Mouse (Mus musculus) forebrain, embryonic 11.5 days (tissue): Measurements from ENCODE around the gene Msi1. TPM values are rescaled to one million over a fixed set of nuclear protein-coding genes. Genes with fewer than 3 reads are reported as not detected.

Experiments
- ATAC-seq: fragments of 200-750 bp; cut with Nextera tagmentation; replicated peaks from 2 replicates; pipeline ENCODE4 v1.8.0; 2017; ENCODE audit warnings: moderate TSS enrichment; ENCODE audit not compliant: low FRiP score
- DNase-seq: peaks from one replicate; pipeline ENCODE4 v3.0.0-alpha.2; 2017; ENCODE audit warnings: low spot score
- H3K27ac ChIP-seq: fragments of 300-500 bp; sonication (generic); 2 replicates; pipeline ENCODE4 v1.5.1; 2014; ENCODE audit warnings: low read depth, low read length
- H3K27me3 ChIP-seq: fragments of 300-500 bp; sonication (generic); 2 replicates; pipeline ENCODE4 v1.6.1; 2014; ENCODE audit warnings: mild to moderate bottlenecking, low read length, mixed read lengths; ENCODE audit not compliant: control insufficient read depth, insufficient read depth
- H3K36me3 ChIP-seq: fragments of 300-500 bp; sonication (generic); 2 replicates; pipeline ENCODE4 v1.6.1; 2014; ENCODE audit warnings: mild to moderate bottlenecking, low read length, moderate library complexity, mixed read lengths; ENCODE audit not compliant: control insufficient read depth, insufficient read depth
- H3K4me1 ChIP-seq: fragments of 300-500 bp; sonication (generic); replicated peaks from 2 replicates; pipeline ENCODE4 v1.6.1; 2014; ENCODE audit warnings: low read length, mixed read lengths; ENCODE audit not compliant: control insufficient read depth, insufficient read depth
- H3K4me2 ChIP-seq: fragments of 300-500 bp; sonication (generic); 2 replicates; pipeline ENCODE4 v1.6.1; 2014; ENCODE audit warnings: low read depth, mild to moderate bottlenecking, low read length, moderate library complexity, mixed read lengths; ENCODE audit not compliant: severe bottlenecking
- H3K4me3 ChIP-seq: fragments of 300-500 bp; sonication (generic); 2 replicates; pipeline ENCODE4 v1.5.1; 2014; ENCODE audit warnings: low read depth, low read length
- H3K9ac ChIP-seq: fragments of 300-500 bp; sonication (generic); 2 replicates; pipeline ENCODE4 v1.6.1; 2014; ENCODE audit warnings: low read length
- H3K9me3 ChIP-seq: fragments of 300-500 bp; sonication (generic); 2 replicates; pipeline ENCODE4 v1.6.1; 2016; ENCODE audit warnings: low read length, mixed read lengths; ENCODE audit not compliant: control insufficient read depth
- WGBS: fragments of 180-500 bp; shearing (Covaris S2); extraction: QIAGEN DNeasy Blood & Tissue Kit; methylation state at CpG from one replicate; pipeline ENCODE4 v1.1.7; 2014; 5-methylcytosine and 5-hydroxymethylcytosine counted together
- polyA plus RNA-seq: library from polyadenylated mRNA; unstranded; fragments of >200 nt; fragmentation: Nextera tagmentation; extraction: Ambion mirVana; gene quantifications from 2 replicates; pipeline ENCODE4 v1.2.1, GENCODE M21; 2014

Gene Msi1
- polyA plus RNA-seq, 1 experiment from 2014 or later, result 219 TPM

DNA sequence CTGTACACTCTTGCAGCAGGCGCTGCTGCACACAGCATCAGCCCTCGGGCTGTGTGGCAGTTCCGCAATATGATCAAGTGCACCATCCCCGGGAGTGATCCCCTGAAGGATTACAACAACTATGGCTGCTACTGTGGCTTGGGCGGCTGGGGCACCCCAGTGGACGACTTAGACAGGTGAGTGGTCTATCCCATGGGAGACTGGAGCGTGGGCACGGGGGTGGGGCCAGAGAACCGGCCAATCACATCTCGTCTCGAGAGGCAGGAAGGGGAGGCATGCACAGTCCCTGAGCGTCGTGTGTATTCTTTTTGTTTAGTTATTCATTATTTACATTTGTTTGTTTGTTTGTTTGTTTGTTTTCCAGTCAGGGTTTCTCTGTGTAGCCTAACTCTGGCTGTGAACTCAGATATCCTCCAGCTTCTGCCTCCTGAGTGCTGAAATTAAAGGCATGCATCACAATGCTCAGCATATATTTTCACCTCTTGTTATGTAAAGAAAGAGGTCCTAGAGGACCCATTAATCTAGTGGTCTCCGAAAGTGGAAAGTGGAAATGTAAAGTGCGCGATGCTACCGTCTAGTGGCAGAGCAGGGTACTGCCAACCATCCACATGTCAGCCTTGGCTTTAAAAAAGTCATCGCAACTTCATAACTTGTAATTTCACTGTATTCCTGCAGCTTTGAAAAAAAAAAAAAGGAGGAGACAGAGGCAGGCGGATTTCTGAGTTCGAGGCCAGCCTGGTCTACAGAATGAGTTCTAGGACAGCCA lies 41.5 kb downstream of the Msi1 start:
- Histone ChIP-seq H3K36me3 (no peaks in the 10 kb centered on the region), H3K9ac (no peak overlapping the region), H3K9me3 (no peaks in the 10 kb centered on the region), H3K27me3 (no peaks in the 10 kb centered on the region), H3K27ac (no peak overlapping the region), H3K4me2 (no peak overlapping the region), H3K4me1 (no peaks in the 10 kb centered on the region; the same call in 1 of the 2 replicates), H3K4me3 (no peak overlapping the region)
- DNase-seq, result peak; percentile 78
- WGBS, result 41% methylated on average over 20 of the region's 20 CpGs
- ATAC-seq, result no peak

- Histone ChIP-seq H3K4me3 (no peak overlapping the region), H3K4me2 (no peak overlapping the region), H3K9ac (no peak overlapping the region), H3K9me3 (no peaks in the 10 kb centered on the region), H3K27me3 (no peaks in the 10 kb centered on the region), H3K4me1 (peaks cover 2% of the 10 kb centered on the region; the same call in 1 of the 2 replicates), H3K36me3 (no peaks in the 10 kb centered on the region), H3K27ac (no peak overlapping the region)
- ATAC-seq (no peak), DNase-seq (no peak)
- 77% methylated on average over 10 of the region's 10 CpGs for WGBS
Measured at GRCm38 (mm10) chr5:115473191-115473590, 43.8 kb downstream of the Msi1 start.

DNA sequence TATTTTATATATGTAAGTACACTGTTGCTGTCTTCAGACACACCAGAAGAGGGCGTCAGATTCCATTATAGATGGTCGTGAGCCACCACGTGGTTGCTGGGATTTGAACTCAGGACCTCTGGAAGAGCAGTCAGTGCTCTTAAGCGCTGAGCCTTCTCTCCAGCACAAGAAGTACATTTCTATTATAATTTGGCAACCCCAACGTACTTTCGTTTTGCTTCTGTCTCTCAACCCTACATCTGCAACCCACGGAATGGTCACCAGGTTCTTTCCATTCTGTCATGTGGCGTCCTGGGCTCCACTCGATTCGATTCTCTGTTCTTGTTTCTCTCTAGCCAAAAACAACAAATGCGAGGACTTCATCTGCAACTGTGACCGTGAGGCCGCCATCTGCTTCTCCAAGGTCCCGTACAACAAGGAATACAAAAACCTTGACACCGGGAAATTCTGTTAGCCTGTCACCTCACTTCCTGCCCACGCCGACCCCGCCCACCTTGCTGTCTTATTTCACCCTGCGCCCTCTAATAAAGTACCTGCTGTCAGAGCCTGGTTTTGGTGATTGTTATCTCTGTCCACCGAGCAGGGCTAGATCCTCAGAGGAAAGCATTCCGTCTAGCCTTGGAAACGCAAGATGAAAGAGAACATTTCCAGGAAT lies 44.9 kb downstream of the Msi1 start:
- Histone ChIP-seq H3K4me3 (no peak overlapping the region), H3K27me3 (peaks cover under 1% of the 10 kb centered on the region; the same call in 1 of the 2 replicates), H3K9me3 (no peaks in the 10 kb centered on the region), H3K4me2 (no peak overlapping the region), H3K4me1 (peaks cover 2% of the 10 kb centered on the region; the same call in 1 of the 2 replicates), H3K36me3 (no peaks in the 10 kb centered on the region), H3K9ac (no peak overlapping the region), H3K27ac (no peak overlapping the region)
- DNase-seq (peak; percentile 45), ATAC-seq (no peak)
- 80% methylated on average over 22 of the region's 22 CpGs for WGBS

DNA sequence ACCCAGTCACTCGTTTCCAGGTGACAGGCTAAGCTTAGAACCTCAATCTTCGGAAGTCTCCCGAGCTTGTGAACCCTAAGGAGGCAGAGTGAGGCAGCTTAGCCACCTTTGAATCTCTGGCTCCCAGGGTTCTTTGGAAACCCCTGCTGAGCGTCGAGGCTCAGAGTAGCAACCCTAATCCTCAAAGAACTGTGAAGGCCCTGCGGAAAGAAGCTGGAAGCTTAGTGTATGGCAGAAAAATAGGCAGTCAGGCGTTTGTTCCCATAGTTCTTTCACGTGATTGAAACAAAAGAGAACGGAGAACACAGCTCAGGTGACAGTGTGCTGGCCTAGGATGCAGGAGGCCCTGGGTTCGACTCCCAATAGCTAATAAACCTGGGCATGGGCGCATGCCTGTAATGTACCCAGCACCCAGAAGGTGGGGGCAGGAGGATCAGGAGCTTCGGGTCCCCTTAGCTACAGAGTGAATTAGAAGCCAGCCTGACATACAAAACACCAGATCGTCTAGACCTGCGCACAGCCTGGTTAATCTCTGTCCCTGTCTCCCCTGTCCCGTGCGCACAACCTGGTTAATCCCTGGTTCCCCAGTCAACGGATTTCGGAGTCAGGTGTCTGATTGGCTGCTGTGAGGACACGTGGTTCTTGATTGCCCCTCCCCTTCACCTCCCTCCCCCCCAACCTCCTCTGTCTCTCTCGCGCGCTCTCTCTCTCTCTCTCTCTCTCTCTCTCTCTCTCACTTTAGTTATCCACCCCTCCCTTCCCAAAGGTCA lies 46.1 kb downstream of the Msi1 start:
- Histone ChIP-seq H3K27ac (no peak overlapping the region; the same call in 1 of the 2 replicates), H3K4me3 (peak overlapping the region; percentile 19; the same call in 1 of the 2 replicates), H3K9ac (peak overlapping the region; percentile 0; the same call in 1 of the 2 replicates), H3K36me3 (no peaks in the 10 kb centered on the region), H3K4me1 (peaks cover 4% of the 10 kb centered on the region; the same call in 1 of the 2 replicates), H3K27me3 (peaks cover 7% of the 10 kb centered on the region; the same call in 1 of the 2 replicates), H3K9me3 (no peaks in the 10 kb centered on the region), H3K4me2 (peak overlapping the region; percentile 44)
- ATAC-seq (peak; percentile 61; the same call in 1 of the 2 replicates), DNase-seq (peak; percentile 79)
- WGBS, result 6% methylated on average over 22 of the region's 22 CpGs

GRCm38 (mm10) chr5:115476107-115476727 lies 46.8 kb downstream of the Msi1 start:
- Histone ChIP-seq H3K4me2 (peak overlapping the region; percentile 44), H3K27ac (no peak overlapping the region; the same call in 1 of the 2 replicates), H3K36me3 (no peaks in the 10 kb centered on the region), H3K27me3 (peaks cover 11% of the 10 kb centered on the region; the same call in 1 of the 2 replicates), H3K4me3 (peak overlapping the region; percentile 19; the same call in 1 of the 2 replicates), H3K9ac (peak overlapping the region; percentile 0; the same call in 1 of the 2 replicates), H3K4me1 (0 out of 2 replicates have a peak, but pooled peaks cover 4% of the 10 kb centered on the region), H3K9me3 (no peaks in the 10 kb centered on the region)
- DNase-seq (peak; percentile 50), ATAC-seq (0 out of 2 replicates have a peak, but pooled peaks have one; percentile 18)
- 33% methylated on average over 12 of the region's 12 CpGs for whole genome bisulfite sequencing

GRCm38 (mm10) chr5:115479561-115479960 lies 50.2 kb downstream of the Msi1 start:
- Histone ChIP-seq H3K27me3 (peaks cover 23% of the 10 kb centered on the region), H3K4me3 (no peak overlapping the region)
- 32% methylated on average over 15 of the region's 15 CpGs for WGBS

GRCm38 (mm10) chr5:115480101-115480500 lies 50.7 kb downstream of the Msi1 start:
- no peak for DNase-seq
- Histone ChIP-seq H3K27me3 (peaks cover 23% of the 10 kb centered on the region), H3K4me2 (peak overlapping the region; percentile 34; the same call in 1 of the 2 replicates), H3K36me3 (no peaks in the 10 kb centered on the region), H3K9ac (peak overlapping the region; percentile 4; the same call in 1 of the 2 replicates), H3K4me3 (no peak overlapping the region), H3K4me1 (peaks cover 10% of the 10 kb centered on the region; the same call in 1 of the 2 replicates), H3K9me3 (no peaks in the 10 kb centered on the region), H3K27ac (no peak overlapping the region)
- WGBS, result 13% methylated on average over 27 of the region's 27 CpGs
- ATAC-seq, result no peak

More at GRCm38 (mm10) chr5:115479561-115479960, 50.2 kb downstream of the Msi1 start:
- no peak for ATAC-seq
- no peak overlapping the region for H3K27ac ChIP-seq
- H3K9me3 ChIP-seq, result no peaks in the 10 kb centered on the region
- no peak for DNase-seq
- H3K4me1 ChIP-seq, result peaks cover 10% of the 10 kb centered on the region; the same call in 1 of the 2 replicates
- H3K36me3 ChIP-seq, result no peaks in the 10 kb centered on the region
- H3K9ac ChIP-seq, result no peak overlapping the region
- H3K4me2 ChIP-seq, result no peak overlapping the region
